Mouse (Mus musculus) macrophage (primary cell): Measurements from ENCODE around the gene Vdr. TPM values are rescaled to one million over a fixed set of nuclear protein-coding genes. Genes with fewer than 3 reads are reported as not detected.

Experiments
- H3K27ac ChIP-seq: fragments of 350-480 bp; formaldehyde crosslinking; 2 replicates; pipeline ENCODE4 v1.9.0; 2021
- H3K36me3 ChIP-seq: fragments of 350-480 bp; formaldehyde crosslinking; 2 replicates; pipeline ENCODE4 v1.9.0; 2021; ENCODE audit errors: inconsistent target
- H3K4me3 ChIP-seq: fragments of 350-480 bp; formaldehyde crosslinking; 2 replicates; pipeline ENCODE4 v1.9.0; 2021; ENCODE audit errors: inconsistent target
- H3K79me2 ChIP-seq: fragments of 350-480 bp; formaldehyde crosslinking; 2 replicates; pipeline ENCODE4 v1.9.0; 2021; ENCODE audit errors: inconsistent target
- WGBS: methylation state at CpG from one replicate; pipeline ENCODE4 v1.1.7; 2026; ENCODE audit warnings: inconsistent platforms; ENCODE audit not compliant: missing documents; 5-methylcytosine and 5-hydroxymethylcytosine counted together
- polyA plus RNA-seq: library from polyadenylated mRNA; stranded (reverse); fragments of 250-400 nt; gene quantifications from 3 replicates; pipeline ENCODE4 v1.2.4, GENCODE M21; 2018; ENCODE audit warnings: inconsistent platforms

Vdr gene
- polyA plus RNA-seq, 1 experiment from 2014 or later = 0.11 TPM

DNA sequence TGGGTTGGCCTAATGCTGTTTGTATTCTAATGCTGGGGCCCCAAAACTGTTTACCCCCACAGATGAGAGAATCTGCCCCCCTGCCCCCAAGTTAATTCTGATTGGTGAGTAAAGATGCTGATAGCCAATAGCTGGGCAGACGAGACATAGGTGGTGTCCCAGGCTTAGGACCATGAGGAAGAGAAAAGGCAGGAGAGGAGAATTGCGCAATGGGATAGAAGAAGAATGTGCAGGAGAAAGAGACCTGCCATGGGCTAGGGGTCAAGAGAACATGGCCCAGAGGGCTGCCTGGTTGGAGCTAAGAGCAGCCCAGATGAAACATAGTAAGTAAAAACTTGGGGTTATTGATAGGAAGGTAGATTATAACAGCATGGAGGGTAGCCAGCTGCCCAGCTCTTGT is 29.7 kb upstream of the Vdr start:
- H3K4me3 ChIP-seq = no peak overlapping the region
- H3K36me3 ChIP-seq = no peaks in the 10 kb centered on the region
- H3K27ac ChIP-seq = no peak overlapping the region
- 88% methylated on average over 2 of the region's 2 CpGs for WGBS
- no peaks in the 10 kb centered on the region for H3K79me2 ChIP-seq

DNA sequence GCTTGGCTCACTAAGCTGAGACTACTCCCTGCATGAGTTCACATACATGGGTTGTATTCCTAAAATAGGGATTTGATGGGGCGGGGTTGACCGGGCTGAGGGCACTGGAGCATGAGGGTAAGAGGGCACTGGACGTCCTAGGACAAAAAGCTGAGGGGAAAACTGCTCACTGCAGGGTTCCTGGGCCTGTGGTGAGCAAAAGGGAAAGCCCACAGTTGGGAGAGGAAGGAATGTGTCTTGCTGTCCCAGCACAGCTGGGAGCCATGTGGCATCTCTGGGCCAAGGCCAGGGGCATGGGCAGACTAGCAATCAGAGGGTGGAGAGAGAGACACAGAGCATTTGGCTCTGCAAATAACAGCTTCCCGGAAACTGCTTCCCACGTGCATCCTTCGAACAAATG is 28.1 kb upstream of the Vdr start:
- 92% methylated on average over 6 of the region's 6 CpGs for WGBS
- Histone ChIP-seq H3K27ac (no peak overlapping the region), H3K79me2 (no peaks in the 10 kb centered on the region), H3K36me3 (no peaks in the 10 kb centered on the region), H3K4me3 (no peak overlapping the region)

DNA sequence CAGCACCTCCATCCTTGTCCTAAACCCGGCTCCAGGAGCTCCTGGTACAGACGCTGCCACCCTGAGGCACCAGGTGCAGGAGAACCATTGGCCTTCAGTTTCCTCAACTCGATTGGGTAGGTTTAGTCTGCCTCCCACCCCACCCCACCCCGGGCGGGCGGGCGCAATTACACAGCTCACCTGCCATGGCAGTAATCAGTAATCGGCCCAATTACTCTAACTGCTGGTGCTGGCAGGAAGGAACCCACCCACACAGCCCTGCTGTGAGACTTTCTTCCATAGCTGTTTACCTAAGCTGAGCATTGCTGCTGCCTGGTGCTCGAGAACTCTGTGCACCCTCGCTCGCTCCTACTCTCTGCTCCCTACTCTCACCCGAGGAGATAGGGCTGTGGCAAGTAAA is 22.0 kb upstream of the Vdr start:
- Histone ChIP-seq H3K4me3 (no peak overlapping the region), H3K36me3 (no peaks in the 10 kb centered on the region), H3K79me2 (no peaks in the 10 kb centered on the region), H3K27ac (no peak overlapping the region)
- 89% methylated on average over 10 of the region's 12 CpGs for WGBS

DNA sequence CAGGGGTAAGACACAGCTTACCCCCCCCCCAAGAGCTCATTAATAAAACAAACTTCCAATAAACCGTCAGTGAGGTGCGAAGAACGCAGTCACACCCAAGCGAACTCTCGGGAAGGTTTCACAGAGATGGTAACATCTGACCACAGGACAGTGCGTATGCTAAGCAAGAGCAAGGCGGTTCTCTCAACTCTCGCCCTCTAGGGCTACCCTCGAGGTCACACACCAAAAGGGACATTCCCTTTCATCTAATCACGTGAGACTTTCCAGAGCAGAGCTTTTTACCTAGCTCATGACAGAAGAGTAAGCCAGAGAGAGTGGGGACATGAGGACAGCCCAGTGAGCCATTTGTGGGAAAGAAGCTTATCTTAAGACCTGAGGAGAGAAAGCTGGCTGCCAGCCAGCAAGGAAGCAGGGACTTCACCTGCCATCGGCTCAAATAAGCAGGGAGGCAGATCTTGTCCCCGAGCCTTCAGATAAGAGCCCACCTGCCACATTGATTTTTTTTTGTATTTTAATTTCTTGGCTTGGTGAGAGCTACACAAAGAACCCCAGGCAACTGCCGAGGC is 18.9 kb upstream of the Vdr start:
- no peaks in the 10 kb centered on the region for H3K36me3 ChIP-seq
- no peaks in the 10 kb centered on the region for H3K79me2 ChIP-seq
- H3K4me3 ChIP-seq = no peak overlapping the region
- WGBS = 72% methylated on average over 13 of the region's 13 CpGs
- H3K27ac ChIP-seq = no peak overlapping the region

DNA sequence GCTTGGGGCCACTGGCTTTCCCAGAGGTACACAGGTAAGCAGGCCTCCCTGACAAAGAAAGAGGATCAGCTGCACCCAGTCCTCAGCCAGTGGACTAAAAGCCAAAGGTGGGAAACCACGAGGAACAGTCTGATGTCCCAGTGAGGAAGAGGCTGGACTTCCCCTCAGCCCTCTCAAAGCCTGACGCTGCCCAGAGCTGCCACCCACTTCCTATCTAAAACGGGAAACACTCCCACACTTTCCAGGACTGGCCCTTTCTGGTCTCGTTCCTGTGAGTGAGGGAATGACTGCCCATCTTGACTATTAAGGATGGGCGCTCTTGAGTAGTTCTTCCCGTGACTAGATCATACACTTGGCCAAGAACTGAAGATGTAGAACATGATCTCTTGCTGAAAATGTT is 17.4 kb upstream of the Vdr start:
- Histone ChIP-seq H3K79me2 (no peaks in the 10 kb centered on the region), H3K27ac (no peak overlapping the region), H3K36me3 (no peaks in the 10 kb centered on the region), H3K4me3 (no peak overlapping the region)
- 31% methylated on average over 6 of the region's 6 CpGs for WGBS

DNA sequence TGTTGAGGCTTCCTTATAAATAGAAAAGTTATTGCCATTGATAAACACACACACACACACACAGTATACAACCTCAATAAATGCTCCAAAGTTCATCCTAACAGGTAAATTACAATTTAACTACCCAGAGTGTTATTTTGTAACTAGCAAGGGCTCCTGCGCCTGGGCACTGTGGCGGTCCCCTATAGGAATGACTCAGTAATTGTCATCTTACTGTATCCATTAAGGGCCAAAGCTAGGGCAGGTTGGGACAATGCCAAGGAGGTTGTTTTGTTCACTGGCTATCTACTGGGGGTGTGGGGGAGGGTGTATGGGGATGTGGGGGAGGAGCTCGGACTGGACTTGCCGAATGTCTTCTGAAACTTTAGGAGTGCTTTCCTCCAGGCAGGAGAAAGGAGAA is 16.6 kb upstream of the Vdr start:
- Histone ChIP-seq H3K4me3 (no peak overlapping the region), H3K79me2 (no peaks in the 10 kb centered on the region), H3K27ac (no peak overlapping the region), H3K36me3 (no peaks in the 10 kb centered on the region)
- WGBS = 54% methylated on average over 4 of the region's 4 CpGs

DNA sequence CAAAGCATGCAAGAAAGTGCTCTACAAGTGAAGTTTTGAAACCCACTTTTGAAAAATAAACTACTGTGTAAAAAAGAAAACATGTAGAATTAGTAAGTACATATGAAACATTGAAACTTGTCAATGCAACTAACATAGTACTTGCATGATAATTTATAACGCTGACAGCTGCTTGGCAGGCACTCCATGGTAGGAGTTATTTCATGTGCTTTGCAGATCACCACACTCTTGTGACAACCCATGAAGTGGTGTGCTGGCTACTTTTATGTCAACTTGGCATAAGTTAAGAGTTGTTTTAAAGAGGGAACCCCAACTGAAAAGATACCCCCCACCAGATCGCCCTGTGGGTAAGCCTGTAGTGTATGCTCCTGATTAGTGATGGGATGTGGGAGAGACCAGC is 12.0 kb upstream of the Vdr start:
- WGBS = 79% methylated on average over 2 of the region's 2 CpGs
- Histone ChIP-seq H3K79me2 (no peaks in the 10 kb centered on the region), H3K4me3 (no peak overlapping the region), H3K36me3 (no peaks in the 10 kb centered on the region), H3K27ac (no peak overlapping the region)

DNA sequence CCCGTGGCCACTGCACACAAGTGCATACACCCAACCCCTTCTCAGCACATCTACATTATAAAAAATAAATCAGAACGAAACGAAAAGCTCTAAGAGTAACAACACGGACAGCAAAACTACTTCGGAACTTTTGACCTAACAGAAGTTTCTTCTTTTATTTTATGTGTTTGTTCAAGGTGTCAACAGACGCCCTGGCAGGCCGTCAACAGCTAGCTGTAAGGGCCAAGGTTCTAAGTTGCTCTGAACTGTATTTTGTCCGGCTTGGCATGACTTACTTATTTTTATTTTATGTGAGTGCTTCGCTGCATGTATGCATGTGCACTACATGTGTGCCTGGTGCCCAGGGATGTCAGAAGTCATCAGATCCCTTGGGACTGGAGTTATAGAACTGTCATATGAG is 11.4 kb upstream of the Vdr start:
- Histone ChIP-seq H3K4me3 (no peak overlapping the region), H3K79me2 (no peaks in the 10 kb centered on the region), H3K36me3 (no peaks in the 10 kb centered on the region), H3K27ac (no peak overlapping the region)
- WGBS = 97% methylated on average over 9 of the region's 9 CpGs

DNA sequence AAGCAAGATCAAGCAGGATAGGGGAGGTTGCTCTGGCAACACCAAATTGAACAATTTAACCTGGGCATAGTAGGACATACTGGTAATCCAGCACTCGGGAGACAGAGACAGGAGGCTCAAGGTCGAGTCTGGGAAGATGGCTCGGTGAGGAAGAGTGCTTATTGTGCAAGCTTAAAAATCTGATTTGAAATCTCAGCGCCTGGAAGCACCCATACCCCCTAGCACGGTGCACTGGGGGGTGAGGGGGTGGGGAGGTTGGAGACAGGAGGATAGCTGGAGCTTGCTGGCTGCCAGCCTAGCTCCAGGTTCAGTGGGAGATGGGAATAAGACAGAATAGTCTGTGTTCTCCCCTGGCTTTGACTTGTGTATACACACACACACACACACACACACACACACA is 9.9 kb upstream of the Vdr start:
- no peak overlapping the region for H3K27ac ChIP-seq
- H3K79me2 ChIP-seq = no peaks in the 10 kb centered on the region
- H3K36me3 ChIP-seq = no peaks in the 10 kb centered on the region
- no peak overlapping the region for H3K4me3 ChIP-seq
- 51% methylated on average over 2 of the region's 5 CpGs for WGBS

DNA sequence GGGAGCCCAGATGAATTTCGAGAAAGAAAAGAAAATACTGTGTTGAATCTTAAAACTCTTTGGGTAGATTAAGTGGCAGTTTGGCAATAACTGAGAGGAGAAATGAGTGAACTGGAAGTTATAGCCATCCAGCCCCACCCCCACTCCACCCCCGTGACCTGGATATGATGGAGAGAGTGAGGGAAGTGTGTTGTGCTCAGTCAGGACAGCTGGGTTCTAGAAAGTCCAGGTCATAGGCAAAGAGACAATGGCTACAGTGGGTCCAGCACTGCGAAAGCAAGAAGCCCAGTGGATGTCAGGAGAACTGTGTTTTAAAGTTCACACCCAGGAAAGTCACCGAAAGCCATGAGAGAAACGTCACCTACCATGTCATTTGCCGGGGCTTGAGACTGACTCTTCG is 8.8 kb upstream of the Vdr start:
- 91% methylated on average over 7 of the region's 7 CpGs for WGBS

DNA sequence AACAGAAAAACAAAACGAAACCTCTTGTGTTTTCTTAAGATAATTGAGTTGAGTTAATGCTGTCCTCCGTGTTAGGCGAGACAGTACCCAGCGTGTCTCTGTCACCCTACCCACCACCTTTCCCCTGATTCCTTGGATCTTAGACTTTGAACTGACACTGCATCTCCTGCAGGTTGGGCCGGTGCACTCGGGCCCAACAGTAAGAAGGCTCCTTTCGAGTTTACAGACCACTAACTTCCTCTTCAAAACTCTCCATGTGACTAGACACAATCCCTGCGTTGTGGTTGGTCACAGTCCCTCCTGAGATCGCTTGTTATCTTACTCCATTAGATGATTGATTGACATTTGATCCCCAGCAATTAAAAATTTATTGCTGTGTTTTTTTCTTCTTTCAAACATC is 7.6 kb upstream of the Vdr start:
- H3K36me3 ChIP-seq = no peaks in the 10 kb centered on the region
- H3K27ac ChIP-seq = no peak overlapping the region
- 30% methylated on average over 9 of the region's 9 CpGs for WGBS
- H3K4me3 ChIP-seq = no peak overlapping the region
- H3K79me2 ChIP-seq = no peaks in the 10 kb centered on the region

More for the DNA sequence above, 8.8 kb upstream of the Vdr start:
- H3K27ac ChIP-seq = no peak overlapping the region
- no peaks in the 10 kb centered on the region for H3K36me3 ChIP-seq
- H3K79me2 ChIP-seq = no peaks in the 10 kb centered on the region
- no peak overlapping the region for H3K4me3 ChIP-seq

DNA sequence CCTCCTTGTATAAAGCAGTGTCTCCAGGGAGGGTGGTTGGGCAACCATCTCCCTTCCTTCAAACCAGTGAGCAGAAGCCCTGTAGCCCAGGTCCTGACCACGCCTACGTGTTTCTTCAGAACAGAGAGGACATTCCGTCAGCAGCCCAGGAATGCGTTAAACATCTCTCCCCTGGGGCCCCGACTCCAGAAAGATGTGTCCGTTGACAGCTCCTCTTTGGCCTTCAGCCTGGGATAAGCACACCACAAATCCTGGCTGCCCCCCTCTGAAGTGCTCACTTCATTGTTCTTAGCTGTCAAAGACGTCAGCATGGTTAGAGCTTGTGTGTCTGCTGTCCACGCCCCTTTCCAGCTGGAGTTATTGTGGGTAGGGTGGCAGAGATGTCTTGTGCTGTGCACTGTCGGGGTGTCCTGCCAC is 3.9 kb upstream of the Vdr start:
- Histone ChIP-seq H3K4me3 (no peak overlapping the region), H3K27ac (no peak overlapping the region), H3K79me2 (no peaks in the 10 kb centered on the region), H3K36me3 (no peaks in the 10 kb centered on the region)
- 9% methylated on average over 9 of the region's 9 CpGs for WGBS

DNA sequence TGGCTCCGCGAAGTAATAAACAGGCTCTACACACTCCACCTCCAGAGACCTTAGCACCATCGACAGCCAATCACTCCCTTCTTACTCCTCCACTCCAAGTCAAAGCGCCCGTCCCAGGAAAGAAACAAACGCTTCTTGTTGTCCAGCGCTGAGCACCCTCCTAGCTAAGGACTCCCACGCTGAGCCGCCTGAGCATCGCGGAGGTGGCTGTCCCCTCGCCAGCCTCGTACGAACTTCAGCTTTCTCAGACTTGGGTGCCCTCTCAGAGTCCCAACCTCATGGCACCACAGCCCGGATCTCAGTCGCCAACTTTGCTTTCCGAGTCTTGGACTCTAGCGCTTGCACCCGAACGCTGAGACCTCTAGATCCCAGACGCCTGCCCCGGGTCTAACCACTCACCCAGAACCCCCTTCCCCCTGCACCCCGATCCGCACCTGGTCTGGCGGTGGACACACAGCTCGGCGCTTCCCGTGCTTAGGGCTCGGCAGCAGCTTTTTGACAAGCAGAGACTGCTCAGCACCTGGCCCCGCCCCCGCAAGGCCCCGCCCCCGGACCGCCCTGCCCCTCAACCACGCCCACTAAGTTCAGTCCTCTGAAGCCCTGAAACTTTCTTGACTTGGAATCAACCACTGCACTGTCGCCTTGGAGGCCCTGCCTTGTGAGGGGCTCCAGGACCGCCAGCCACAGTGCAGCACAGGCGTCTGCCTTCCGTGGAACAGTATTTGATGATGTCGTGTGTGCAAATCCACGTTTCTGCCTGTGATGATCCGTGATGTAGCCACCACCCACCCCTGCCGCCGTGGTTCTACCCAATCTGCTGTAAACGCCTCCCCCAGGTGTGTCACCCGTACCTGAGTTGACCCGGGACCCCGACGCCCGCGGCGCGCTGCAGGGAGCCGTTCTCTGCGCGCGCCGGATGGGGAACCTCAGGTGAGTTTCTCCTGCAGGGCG is 2.4 kb downstream of the Vdr start:
- peak overlapping the region; percentile 40 for H3K4me3 ChIP-seq
- no peak overlapping the region for H3K27ac ChIP-seq
- H3K79me2 ChIP-seq = no peaks in the 10 kb centered on the region
- no peaks in the 10 kb centered on the region for H3K36me3 ChIP-seq
- 2% methylated on average over 54 of the region's 59 CpGs for WGBS

DNA sequence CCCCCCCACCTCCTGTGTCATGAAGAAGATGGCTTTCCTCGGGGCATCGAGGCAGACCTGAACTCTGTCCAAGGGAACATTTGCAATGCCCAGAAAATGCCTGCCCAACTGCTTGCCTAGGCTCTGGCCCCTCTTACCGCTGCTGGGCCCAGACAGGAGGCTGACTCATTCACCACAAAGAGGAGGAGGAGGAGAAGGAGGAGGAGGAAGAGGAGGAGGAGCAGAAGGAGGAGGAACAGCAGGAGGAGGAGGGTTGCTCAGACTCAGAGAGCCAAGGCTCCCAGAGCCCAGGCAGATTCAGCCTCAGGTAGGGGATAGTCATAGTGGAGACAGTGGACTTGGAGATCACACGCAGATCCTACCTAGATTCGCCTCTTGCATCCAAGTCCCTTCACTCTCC is 3.2 kb downstream of the Vdr start:
- no peaks in the 10 kb centered on the region for H3K79me2 ChIP-seq
- H3K27ac ChIP-seq = no peak overlapping the region
- WGBS = 3% methylated on average over 5 of the region's 5 CpGs
- no peaks in the 10 kb centered on the region for H3K36me3 ChIP-seq
- peak overlapping the region; percentile 40 for H3K4me3 ChIP-seq

DNA sequence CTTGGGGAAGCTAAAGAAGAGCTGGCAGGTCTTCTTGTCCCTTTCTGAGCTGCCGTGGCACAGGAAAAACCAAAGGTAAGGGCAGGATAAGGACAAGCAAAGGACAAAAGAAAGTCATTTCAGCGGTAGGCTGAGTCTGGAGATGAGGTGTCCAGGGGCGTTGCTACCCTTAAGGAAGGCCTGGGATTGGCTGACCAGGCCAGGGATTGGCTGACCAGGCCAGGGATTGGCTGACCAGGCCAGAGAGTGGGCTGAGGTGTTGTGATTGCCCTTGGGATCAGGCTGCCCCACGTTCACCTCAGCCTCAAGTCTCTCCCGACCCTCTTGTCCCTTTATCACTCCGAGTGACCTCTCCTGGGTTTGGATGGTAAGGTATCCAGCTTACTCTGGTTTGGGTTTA is 5.1 kb downstream of the Vdr start:
- 92% methylated on average over 6 of the region's 6 CpGs for WGBS

More for the DNA sequence above, 5.1 kb downstream of the Vdr start:
- Histone ChIP-seq H3K36me3 (no peaks in the 10 kb centered on the region), H3K79me2 (no peaks in the 10 kb centered on the region), H3K4me3 (no peak overlapping the region), H3K27ac (no peak overlapping the region)
